Mouse (Mus musculus) hindbrain, embryonic 11.5 days (tissue): Measurements from ENCODE around the gene Ssmem1. TPM values are rescaled to one million over a fixed set of nuclear protein-coding genes. Genes with fewer than 3 reads are reported as not detected.

ENCODE experiments used
- ATAC-seq: fragments of 200-750 bp; cut with Nextera tagmentation; 2 replicates; pipeline ENCODE4 v1.8.0; 2017; ENCODE audit warnings: mild to moderate bottlenecking, moderate TSS enrichment, moderate library complexity; ENCODE audit not compliant: low FRiP score
- DNase-seq: peaks from one replicate; pipeline ENCODE4 v3.0.0-alpha.2; 2015; ENCODE audit warnings: low spot score
- H3K27ac ChIP-seq: fragments of 300-500 bp; sonication (generic); 2 replicates; pipeline ENCODE4 v1.5.1; 2014; ENCODE audit warnings: mild to moderate bottlenecking, low read depth, low read length
- H3K27me3 ChIP-seq: fragments of 300-500 bp; sonication (generic); 2 replicates; pipeline ENCODE4 v1.6.1; 2014; ENCODE audit warnings: mild to moderate bottlenecking, low read length, moderate library complexity, mixed read lengths; ENCODE audit not compliant: control insufficient read depth, insufficient read depth
- H3K36me3 ChIP-seq: fragments of 300-500 bp; sonication (generic); 2 replicates; pipeline ENCODE4 v1.6.1; 2014; ENCODE audit warnings: mild to moderate bottlenecking, low read length, moderate library complexity, mixed read lengths; ENCODE audit not compliant: control insufficient read depth, insufficient read depth
- H3K4me1 ChIP-seq: fragments of 300-500 bp; sonication (generic); replicated peaks from 2 replicates; pipeline ENCODE4 v1.6.1; 2014; ENCODE audit warnings: low read length, mixed read lengths; ENCODE audit not compliant: control insufficient read depth, insufficient read depth
- H3K4me2 ChIP-seq: fragments of 300-500 bp; sonication (generic); replicated peaks from 2 replicates; pipeline ENCODE4 v1.6.1; 2014; ENCODE audit warnings: mild to moderate bottlenecking, low read depth, low read length
- H3K4me3 ChIP-seq: fragments of 300-500 bp; sonication (generic); 2 replicates; pipeline ENCODE4 v1.5.1; 2014; ENCODE audit warnings: low read depth, low read length
- H3K9ac ChIP-seq: fragments of 300-500 bp; sonication (generic); 2 replicates; pipeline ENCODE4 v1.6.1; 2014; ENCODE audit warnings: low read depth, low read length
- H3K9me3 ChIP-seq: fragments of 300-500 bp; sonication (generic); 2 replicates; pipeline ENCODE4 v1.6.1; 2016; ENCODE audit warnings: low read length; ENCODE audit not compliant: control insufficient read depth
- WGBS: fragments of 180-500 bp; shearing (Covaris S2); extraction: QIAGEN DNeasy Blood & Tissue Kit; methylation state at CpG from one replicate; pipeline ENCODE4 v1.1.7; 2014; 5-methylcytosine and 5-hydroxymethylcytosine counted together
- polyA plus RNA-seq: library from polyadenylated mRNA; unstranded; fragments of >200 nt; fragmentation: Nextera tagmentation; extraction: Ambion mirVana; gene quantifications from 2 replicates; pipeline ENCODE4 v1.2.1, GENCODE M21; 2014

The Ssmem1 gene
- polyA plus RNA-seq, 1 experiment from 2014 or later: 0.37 TPM

GRCm38 (mm10) chr6:30471706-30472105 lies 37.9 kb upstream of the Ssmem1 start:
- H3K9me3 ChIP-seq: no peaks in the 10 kb centered on the region
- no peak for DNase-seq
- H3K27me3 ChIP-seq: no peaks in the 10 kb centered on the region
- no peak for ATAC-seq
- H3K27ac ChIP-seq: no peak overlapping the region
- no peaks in the 10 kb centered on the region for H3K36me3 ChIP-seq
- 72% methylated on average over 3 of the region's 3 CpGs for WGBS
- no peak overlapping the region for H3K4me2 ChIP-seq
- H3K4me1 ChIP-seq: no peaks in the 10 kb centered on the region
- no peak overlapping the region for H3K4me3 ChIP-seq
- no peak overlapping the region for H3K9ac ChIP-seq

GRCm38 (mm10) chr6:30476025-30476765 lies 33.5 kb upstream of the Ssmem1 start:
- no peaks in the 10 kb centered on the region for H3K36me3 ChIP-seq
- no peak overlapping the region for H3K4me3 ChIP-seq
- H3K9ac ChIP-seq: no peak overlapping the region
- 78% methylated on average over 10 of the region's 10 CpGs for WGBS
- no peaks in the 10 kb centered on the region for H3K27me3 ChIP-seq
- ATAC-seq: no peak
- H3K4me1 ChIP-seq: no peaks in the 10 kb centered on the region
- DNase-seq: no peak
- no peak overlapping the region for H3K4me2 ChIP-seq
- no peak overlapping the region for H3K27ac ChIP-seq
- no peaks in the 10 kb centered on the region for H3K9me3 ChIP-seq

GRCm38 (mm10) chr6:30477210-30477714 lies 32.4 kb upstream of the Ssmem1 start:
- H3K9ac ChIP-seq: no peak overlapping the region
- no peaks in the 10 kb centered on the region for H3K27me3 ChIP-seq
- H3K4me3 ChIP-seq: no peak overlapping the region
- H3K4me2 ChIP-seq: no peak overlapping the region
- no peaks in the 10 kb centered on the region for H3K9me3 ChIP-seq
- H3K4me1 ChIP-seq: no peaks in the 10 kb centered on the region
- no peak for ATAC-seq
- WGBS: 81% methylated on average over 8 of the region's 8 CpGs
- no peak overlapping the region for H3K27ac ChIP-seq
- DNase-seq: no peak
- H3K36me3 ChIP-seq: no peaks in the 10 kb centered on the region

GRCm38 (mm10) chr6:30477784-30478183 lies 31.9 kb upstream of the Ssmem1 start:
- 89% methylated on average over 6 of the region's 6 CpGs for WGBS
- no peaks in the 10 kb centered on the region for H3K36me3 ChIP-seq
- ATAC-seq: no peak

GRCm38 (mm10) chr6:30479418-30479817 lies 30.2 kb upstream of the Ssmem1 start:
- Histone ChIP-seq H3K4me3 (no peak overlapping the region), H3K9ac (no peak overlapping the region), H3K36me3 (0 out of 2 replicates have a peak, but pooled peaks cover 2% of the 10 kb centered on the region), H3K4me2 (no peak overlapping the region), H3K9me3 (no peaks in the 10 kb centered on the region), H3K27me3 (no peaks in the 10 kb centered on the region), H3K4me1 (no peaks in the 10 kb centered on the region), H3K27ac (no peak overlapping the region)
- ATAC-seq (no peak), DNase-seq (no peak)
- WGBS: 98% methylated on average over 3 of the region's 3 CpGs

More at GRCm38 (mm10) chr6:30477784-30478183, 31.9 kb upstream of the Ssmem1 start:
- no peaks in the 10 kb centered on the region for H3K27me3 ChIP-seq
- H3K4me1 ChIP-seq: no peaks in the 10 kb centered on the region
- H3K27ac ChIP-seq: no peak overlapping the region
- H3K9ac ChIP-seq: no peak overlapping the region
- H3K4me2 ChIP-seq: no peak overlapping the region
- no peak overlapping the region for H3K4me3 ChIP-seq
- DNase-seq: no peak
- H3K9me3 ChIP-seq: no peaks in the 10 kb centered on the region

GRCm38 (mm10) chr6:30482908-30483307 lies 26.7 kb upstream of the Ssmem1 start:
- Histone ChIP-seq H3K9ac (no peak overlapping the region), H3K36me3 (peaks cover 10% of the 10 kb centered on the region; the same call in 1 of the 2 replicates)
- 86% methylated on average over 2 of the region's 2 CpGs for WGBS

GRCm38 (mm10) chr6:30486504-30486903 lies 23.1 kb upstream of the Ssmem1 start:
- H3K4me1 ChIP-seq: no peaks in the 10 kb centered on the region
- ATAC-seq (no peak), DNase-seq (no peak)
- H3K27me3 ChIP-seq: no peaks in the 10 kb centered on the region
- H3K27ac ChIP-seq: no peak overlapping the region
- no peak overlapping the region for H3K4me3 ChIP-seq
- H3K9me3 ChIP-seq: no peaks in the 10 kb centered on the region
- H3K4me2 ChIP-seq: no peak overlapping the region
- 92% methylated on average over 6 of the region's 6 CpGs for WGBS
- no peak overlapping the region for H3K9ac ChIP-seq
- H3K36me3 ChIP-seq: peaks cover 10% of the 10 kb centered on the region; the same call in 1 of the 2 replicates

More at GRCm38 (mm10) chr6:30482908-30483307, 26.7 kb upstream of the Ssmem1 start:
- H3K27me3 ChIP-seq: no peaks in the 10 kb centered on the region
- H3K27ac ChIP-seq: no peak overlapping the region
- H3K4me3 ChIP-seq: no peak overlapping the region
- H3K4me1 ChIP-seq: no peaks in the 10 kb centered on the region
- ATAC-seq (no peak), DNase-seq (no peak)
- no peak overlapping the region for H3K4me2 ChIP-seq
- H3K9me3 ChIP-seq: no peaks in the 10 kb centered on the region

- no peak overlapping the region for H3K4me3 ChIP-seq
- 88% methylated on average over 3 of the region's 3 CpGs for WGBS
- H3K36me3 ChIP-seq: 0 out of 2 replicates have a peak, but pooled peaks cover 2% of the 10 kb centered on the region
- no peak overlapping the region for H3K9ac ChIP-seq
- no peak overlapping the region for H3K4me2 ChIP-seq
- ATAC-seq (no peak), DNase-seq (no peak)
- no peaks in the 10 kb centered on the region for H3K27me3 ChIP-seq
- no peak overlapping the region for H3K27ac ChIP-seq
- H3K4me1 ChIP-seq: no peaks in the 10 kb centered on the region
- H3K9me3 ChIP-seq: no peaks in the 10 kb centered on the region
Observed at GRCm38 (mm10) chr6:30499049-30499448, 10.6 kb upstream of the Ssmem1 start.

GRCm38 (mm10) chr6:30508824-30509223 lies 825 bp upstream of the Ssmem1 start:
- DNase-seq: no peak
- Histone ChIP-seq H3K4me1 (peaks cover 4% of the 10 kb centered on the region), H3K9ac (peak overlapping the region; percentile 87), H3K4me2 (peak overlapping the region; percentile 58), H3K9me3 (no peaks in the 10 kb centered on the region), H3K36me3 (no peaks in the 10 kb centered on the region), H3K27ac (peak overlapping the region; percentile 96), H3K27me3 (no peaks in the 10 kb centered on the region), H3K4me3 (peak overlapping the region; percentile 59)
- ATAC-seq: no peak
- 7% methylated on average over 2 of the region's 2 CpGs for WGBS
